ENCODE assay signal across 11 mouse cellular contexts in genomic region chr2:117439372-117440183, GRCm38 (mm10).
DNase-seq lines count a peak whose midpoint lies in the region; ATAC-seq and TF ChIP-seq lines count a peak whose summit lies in the region.
"Had no signal": no experiment of that assay in that cellular context is flagged by ENCODE, and none has a peak within 500 bp of the region (broad histone marks: within the 10 kb centered on the region; RNA-seq: fewer than 3 reads in every experiment).

No protein-coding gene starts in this region.

- no peaks in the 10 kb centered on the region for H3K9me3 ChIP-seq in forebrain, embryonic 14.5 days (replicated peaks; ENCODE audit: control insufficient read depth, low read length)
- H3K9me3 ChIP-seq: heart, embryonic 15.5 days; liver, embryonic 15.5 days had no signal

- H3K27ac ChIP-seq in forebrain, embryonic 14.5 days (ENCODE audit: low read depth, low read length) = peak overlapping the region; percentile 64; the same call in 1 of the 2 replicates
- no peak overlapping the region for H3K27ac ChIP-seq in gastrocnemius, adult 2 months
- H3K27ac ChIP-seq: heart, embryonic 15.5 days; liver, embryonic 15.5 days had no signal

- peaks cover 5% of the 10 kb centered on the region; the same call in 1 of the 2 replicates for H3K4me1 ChIP-seq in forebrain, embryonic 14.5 days (ENCODE audit: control insufficient read depth, insufficient read depth, low read length)
- H3K4me1 ChIP-seq: liver, embryonic 15.5 days had no signal

- no peaks in the 10 kb centered on the region for H3K27me3 ChIP-seq in forebrain, embryonic 14.5 days (replicated peaks; ENCODE audit: control insufficient read depth, insufficient read depth, low read length)
- H3K27me3 ChIP-seq: heart, embryonic 15.5 days; liver, embryonic 15.5 days had no signal

- 26% methylated on average over 12 of the region's 12 CpGs for WGBS in forebrain, embryonic 14.5 days

- peak; percentile 24 for DNase-seq in adrenal gland, adult 2 months
- no peak for DNase-seq in adrenal gland, postnatal 4 days (ENCODE audit: low spot score in 2 of 2)
- peak; percentile 11 for DNase-seq in adrenal gland, adult 8-10 months
- DNase-seq in forebrain, embryonic 14.5 days (ENCODE audit: low spot score) = peak; percentile 90
- DNase-seq in gastrocnemius, adult 2 months = no peak
- DNase-seq in T-cell, adult 2 months (ENCODE audit: low spot score) = no peak
- DNase-seq in gastrocnemius, adult 18-20 months (ENCODE audit: low spot score) = no peak

- H3K4me2 ChIP-seq in forebrain, embryonic 14.5 days (ENCODE audit: low read length) = peak overlapping the region; percentile 39
- H3K4me2 ChIP-seq: heart, embryonic 15.5 days; liver, embryonic 15.5 days had no signal

- ATAC-seq in forebrain, embryonic 14.5 days = peak; percentile 84
- peak; percentile 42; the same call in 1 of the 2 replicates for ATAC-seq in megakaryocyte-erythroid progenitor cell, adult 5-6 weeks (replicated peaks; ENCODE audit: low FRiP score, low TSS enrichment, poor library complexity, severe bottlenecking)

- no peaks in the 10 kb centered on the region for H3K36me3 ChIP-seq in forebrain, embryonic 14.5 days (ENCODE audit: control insufficient read depth, insufficient read depth, low read length)
- H3K36me3 ChIP-seq: heart, embryonic 15.5 days; liver, embryonic 15.5 days had no signal

- H3K9ac ChIP-seq in forebrain, embryonic 14.5 days (ENCODE audit: low read length) = no peak overlapping the region
- H3K9ac ChIP-seq: heart, embryonic 15.5 days; liver, embryonic 15.5 days had no signal

- peak overlapping the region; percentile 1; the same call in 1 of the 2 replicates for H3K4me3 ChIP-seq in forebrain, embryonic 14.5 days (ENCODE audit: low read depth, low read length)
- no peak overlapping the region for H3K4me3 ChIP-seq in gastrocnemius, adult 2 months
- H3K4me3 ChIP-seq: heart, embryonic 15.5 days; liver, embryonic 15.5 days; myocyte had no signal

- no peak for TF ChIP-seq CTCF in gastrocnemius, adult 2 months (IDR thresholded peaks at IDR 0.05)

- intact Hi-C loops in gastrocnemius, adult 2 months (cut with DNase I) = loop anchor here (1.0 kb wide), 1 partner anchor 175 kb away; no protein-coding TSS in a partner anchor

Comparison
In these comparisons a context has a peak if more than half of its experiments do, and no peak if none do; other contexts are left out.
1. DNase-seq: peak in adrenal gland, adult 2 months (single experiment), adrenal gland, adult 8-10 months (single experiment) and forebrain, embryonic 14.5 days (single experiment); none in adrenal gland, postnatal 4 days (0 of 2), gastrocnemius, adult 2 months (single experiment), T-cell, adult 2 months (single experiment) and gastrocnemius, adult 18-20 months (single experiment).